Mouse (Mus musculus) liver (tissue): Measurements from ENCODE around the gene A3galt2.

Experiments
- DNase-seq: peaks from one replicate; pipeline ENCODE4 v3.0.0-alpha.2; 2020; ENCODE audit warnings: mixed read lengths

A3galt2 gene

GRCm38 (mm10) chr4:128729033-128729708 lies 26.0 kb upstream of the A3galt2 start:
- DNase-seq = no peak

DNA sequence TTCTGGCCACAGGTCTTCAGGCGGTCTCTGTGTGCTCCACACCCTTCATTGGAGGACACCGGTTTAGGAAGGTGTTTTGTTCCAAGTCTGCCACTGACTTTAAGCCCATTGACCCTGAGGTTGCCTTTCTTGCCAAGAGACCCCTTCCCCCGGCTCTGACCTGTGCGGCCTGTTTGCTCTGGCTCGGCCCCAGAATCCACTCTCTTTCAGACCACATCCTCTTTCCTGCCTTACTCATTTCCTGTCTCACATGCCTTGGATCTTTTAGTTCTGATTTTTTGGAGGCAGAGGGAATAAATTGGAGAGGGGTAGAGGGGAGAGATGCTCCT lies 25.5 kb upstream of the A3galt2 start:
- no peak for DNase-seq

DNA sequence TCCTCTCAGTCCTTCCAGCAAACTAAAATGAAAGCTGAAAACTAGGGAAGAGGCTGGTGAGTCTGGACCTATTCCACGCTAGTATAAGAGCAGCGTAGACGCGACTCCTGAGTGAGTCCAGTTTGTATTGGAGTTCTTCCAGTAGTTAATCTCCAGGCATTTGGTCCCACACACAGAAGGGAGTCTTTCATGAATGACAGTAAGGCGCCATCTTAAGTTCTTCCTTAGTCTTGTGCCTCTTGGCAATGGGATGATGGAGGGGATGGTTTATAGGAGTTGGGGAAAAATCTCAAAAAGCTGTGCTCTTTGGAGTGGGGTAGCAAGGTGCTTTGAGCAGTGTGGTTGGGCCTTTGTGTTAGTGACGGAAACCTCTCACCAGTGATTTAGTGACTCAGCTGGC lies 24.9 kb upstream of the A3galt2 start:
- DNase-seq = no peak

DNA sequence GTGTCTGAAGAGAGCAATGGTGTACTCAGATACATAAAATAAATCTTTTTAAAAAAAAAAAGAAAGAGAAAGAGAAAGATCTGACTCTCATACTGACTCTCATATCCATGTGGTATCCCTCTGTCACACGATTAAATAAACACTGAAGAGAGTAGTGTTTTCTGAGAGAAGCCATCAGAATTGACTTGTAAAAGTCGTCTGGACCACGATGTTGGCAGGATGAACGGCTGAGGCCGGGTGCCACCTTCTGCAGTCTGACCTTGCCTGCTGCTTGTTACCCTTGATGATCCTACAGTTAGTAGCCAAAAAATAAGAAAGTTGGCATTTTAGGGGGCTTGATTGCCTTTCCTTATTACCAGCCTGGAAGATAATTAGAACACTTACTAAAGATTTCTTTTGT lies 22.4 kb upstream of the A3galt2 start:
- no peak for DNase-seq

- DNase-seq = no peak
These were observed 21.7 kb upstream of the A3galt2 start for GRCm38 (mm10) chr4:128733496-128733895.

GRCm38 (mm10) chr4:128734217-128734616 lies 20.9 kb upstream of the A3galt2 start:
- DNase-seq = peak; percentile 43

GRCm38 (mm10) chr4:128734721-128735671 lies 20.2 kb upstream of the A3galt2 start:
- no peak for DNase-seq

DNA sequence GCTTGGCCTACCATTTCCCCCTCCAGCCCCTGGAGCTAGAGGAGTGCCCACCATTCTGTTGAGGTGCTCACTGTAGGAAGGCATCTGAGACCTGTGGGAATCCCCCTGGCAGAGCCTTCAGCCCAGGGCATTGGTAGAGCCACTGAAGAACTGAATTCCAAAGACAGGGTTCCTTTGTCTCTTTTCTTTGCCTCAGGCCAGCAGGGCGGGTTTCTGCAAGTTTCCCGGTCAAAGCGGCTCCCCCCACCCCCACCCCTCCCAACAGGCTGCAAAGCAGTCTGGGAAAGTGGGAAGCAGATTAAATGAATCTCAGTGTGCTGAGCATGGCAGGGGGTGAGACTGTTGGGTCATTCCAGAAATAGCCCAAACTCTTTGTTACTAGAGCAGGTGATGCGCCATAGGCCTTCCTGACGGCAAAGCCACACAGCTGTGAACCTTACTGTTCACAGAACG lies 18.0 kb upstream of the A3galt2 start:
- DNase-seq = no peak

DNA sequence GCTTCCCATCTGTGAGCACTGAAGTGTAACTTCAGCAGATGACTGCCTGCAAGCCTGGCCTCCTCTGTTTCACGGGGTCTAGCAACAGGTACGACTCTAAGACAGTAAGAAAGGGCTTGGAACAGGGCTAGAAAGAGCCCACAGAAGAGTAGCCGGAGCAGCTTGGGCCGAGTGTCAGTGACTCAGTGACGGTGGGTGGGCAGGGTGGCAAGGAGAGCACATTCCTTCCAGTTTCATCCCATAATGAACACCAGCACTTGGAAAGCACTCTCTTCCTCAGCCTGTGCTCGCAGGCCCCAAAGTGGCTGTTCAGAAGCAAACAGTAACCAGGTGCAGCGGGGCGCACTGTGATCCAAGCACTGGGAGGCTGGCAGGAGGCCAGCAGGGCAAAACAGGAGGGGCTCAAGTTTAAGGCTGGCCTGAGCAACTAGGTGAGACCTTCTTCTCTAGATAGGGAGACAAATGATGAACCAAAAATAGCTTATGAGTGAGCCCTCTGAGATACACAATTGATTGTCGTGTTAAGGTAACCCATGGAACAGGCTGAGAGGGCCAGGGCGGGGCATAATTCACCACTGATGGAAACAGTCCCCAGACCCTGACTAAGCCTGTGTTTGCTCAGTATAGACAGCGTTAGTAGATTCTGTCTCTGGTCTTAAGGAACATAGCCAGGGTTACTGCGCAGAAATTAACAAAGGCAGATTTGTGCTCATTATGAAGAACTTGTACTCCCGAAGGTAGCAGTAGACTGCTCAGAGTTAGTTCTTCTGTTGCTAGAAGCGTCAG lies 17.1 kb upstream of the A3galt2 start:
- DNase-seq = no peak

DNA sequence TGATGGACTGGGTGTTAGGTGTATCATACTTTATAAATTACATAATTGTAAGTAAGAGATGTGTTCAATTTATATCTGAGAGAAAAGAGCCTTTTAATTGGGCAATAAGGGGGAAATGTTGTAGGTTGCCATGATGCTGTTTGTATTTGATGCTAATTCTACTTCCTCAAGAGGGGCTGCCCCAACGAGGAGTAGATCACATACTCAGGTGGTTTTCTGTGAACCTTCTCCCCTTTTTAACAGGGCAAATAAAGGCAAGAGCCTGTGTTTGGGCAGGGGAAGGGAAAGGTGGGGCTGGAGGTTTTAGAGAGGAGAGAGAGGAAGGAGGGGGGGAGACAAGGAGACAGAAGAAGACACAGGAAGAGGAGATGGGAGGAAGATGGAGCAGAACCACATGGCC lies 14.3 kb upstream of the A3galt2 start:
- DNase-seq = no peak

DNA sequence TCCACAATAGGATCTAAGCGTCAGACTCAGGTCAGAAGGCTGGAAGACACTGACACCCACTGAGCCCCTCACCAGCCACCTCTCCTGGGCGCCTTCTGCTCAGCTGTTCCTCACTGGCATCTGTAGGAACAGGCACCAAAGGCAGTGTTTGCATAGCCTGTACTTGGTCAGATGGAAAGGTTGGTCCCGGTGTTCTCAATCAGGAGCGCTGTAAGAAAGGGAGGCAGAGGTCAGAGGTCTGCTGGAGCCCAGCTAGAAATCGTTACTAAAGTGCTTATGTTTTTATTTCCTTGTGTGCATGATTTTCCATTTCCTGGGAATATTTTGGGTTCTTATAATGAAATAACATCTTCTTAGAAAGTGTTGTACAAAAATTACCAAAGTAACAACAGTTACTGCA lies 13.3 kb upstream of the A3galt2 start:
- no peak for DNase-seq

DNA sequence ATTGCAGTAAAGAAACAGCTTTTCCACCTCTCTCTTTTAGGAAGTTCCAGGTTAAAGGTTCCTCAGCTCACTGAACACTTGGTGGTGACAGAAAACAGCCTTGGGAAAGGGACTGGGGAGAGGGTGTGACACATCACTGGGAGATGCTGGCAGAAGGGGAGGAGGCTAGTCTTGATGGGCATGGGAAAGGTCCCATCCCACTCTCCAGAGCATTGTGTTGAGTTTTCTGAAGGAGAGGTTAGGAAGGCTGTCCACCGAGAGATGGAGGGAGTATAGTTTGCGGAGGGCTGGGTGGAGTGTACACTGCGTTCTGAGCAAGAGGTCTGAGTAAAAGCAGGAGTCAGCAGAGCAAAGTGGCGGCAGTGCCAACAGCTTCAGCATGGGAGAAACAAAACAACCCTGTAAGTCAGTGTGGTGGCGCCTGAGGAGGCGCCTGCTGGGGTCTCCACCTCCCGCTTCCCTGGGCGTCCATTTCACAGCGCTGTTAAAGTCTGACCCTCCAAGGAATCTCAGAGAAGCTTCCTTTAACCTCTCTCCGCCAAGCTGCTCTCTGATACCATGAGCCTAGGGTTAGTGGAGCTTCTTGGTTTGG lies 12.7 kb upstream of the A3galt2 start:
- no peak for DNase-seq

DNA sequence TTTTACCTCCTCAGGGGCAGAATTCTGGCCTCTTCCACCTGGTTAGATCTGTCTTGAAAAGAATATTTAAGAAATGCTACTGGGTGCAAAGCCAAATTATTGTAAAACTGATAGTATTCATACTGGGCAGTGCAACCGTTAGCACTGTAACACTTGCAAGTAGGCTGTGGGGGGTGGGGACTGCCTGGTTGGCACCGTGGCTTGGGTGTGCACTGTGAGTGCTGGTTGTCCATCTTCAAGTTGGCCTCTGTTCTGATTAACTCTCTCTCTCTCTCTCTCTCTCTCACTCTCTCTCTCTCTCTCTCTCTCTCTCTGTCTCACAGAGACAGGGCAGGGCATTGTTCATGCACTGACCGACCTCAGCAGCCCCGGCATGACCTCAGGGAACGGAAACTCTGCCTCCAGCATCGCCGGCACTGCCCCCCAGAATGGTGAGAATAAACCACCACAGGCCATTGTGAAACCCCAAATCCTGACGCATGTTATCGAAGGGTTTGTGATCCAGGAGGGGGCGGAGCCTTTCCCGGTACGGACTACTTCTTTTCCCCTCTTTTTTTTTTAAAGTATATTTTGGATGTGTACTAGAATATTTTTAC lies 12.0 kb upstream of the A3galt2 start:
- no peak for DNase-seq

DNA sequence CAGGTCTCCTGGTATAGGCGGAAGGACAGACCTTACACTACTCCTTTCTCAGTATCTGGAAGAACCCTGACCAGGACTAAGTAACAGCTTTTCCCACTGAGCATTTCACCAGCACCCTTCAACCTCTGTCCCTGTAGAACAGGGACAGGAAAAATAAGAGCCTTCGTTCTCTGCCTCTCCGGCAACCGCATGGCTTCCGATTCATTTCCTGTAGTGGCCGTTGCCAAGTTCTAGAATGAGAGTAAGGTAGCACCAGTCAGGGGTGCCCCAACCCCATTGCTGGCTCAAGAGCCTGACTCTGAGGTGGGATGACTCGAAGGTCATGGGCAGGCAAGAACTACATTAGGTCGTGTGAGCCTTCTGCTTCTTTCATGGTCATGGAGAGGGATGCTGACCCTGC lies 10.0 kb upstream of the A3galt2 start:
- no peak for DNase-seq

- no peak for DNase-seq
These were observed 7.4 kb upstream of the A3galt2 start for GRCm38 (mm10) chr4:128747614-128748270.

- no peak for DNase-seq
These were observed 6.9 kb upstream of the A3galt2 start for GRCm38 (mm10) chr4:128748309-128748708.

- DNase-seq = no peak
These were observed 4.2 kb upstream of the A3galt2 start for GRCm38 (mm10) chr4:128751006-128751405.

- no peak for DNase-seq
These were observed 3.0 kb upstream of the A3galt2 start for GRCm38 (mm10) chr4:128752031-128752757.

GRCm38 (mm10) chr4:128753571-128753970 lies 1.6 kb upstream of the A3galt2 start:
- DNase-seq = no peak

DNA sequence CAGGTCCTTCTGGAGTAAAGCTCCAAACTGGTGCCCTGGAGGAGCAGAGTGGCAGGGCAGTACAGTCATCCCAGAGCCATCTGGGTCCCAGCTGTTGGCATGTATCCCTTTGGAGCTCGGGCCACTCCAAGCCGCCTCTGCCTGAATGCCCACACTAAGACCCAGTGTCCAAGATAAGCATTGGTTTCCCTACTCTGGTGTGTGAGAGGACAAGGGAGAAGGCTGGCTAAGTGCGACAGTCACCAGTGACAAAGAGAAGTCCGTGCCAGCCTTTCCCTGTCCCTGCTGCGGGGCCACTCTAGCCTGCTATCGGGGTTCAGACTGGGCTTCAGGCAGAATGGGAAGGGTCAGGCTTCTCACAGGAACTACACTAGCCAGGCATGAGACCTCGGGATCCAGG lies 736 bp downstream of the A3galt2 start:
- DNase-seq = no peak

- no peak for DNase-seq
These were observed 4.0 kb downstream of the A3galt2 start for GRCm38 (mm10) chr4:128759214-128759613.
